Mouse (Mus musculus) embryonic facial prominence, embryonic 15.5 days (tissue): ENCODE data around the gene Tcp11l2. TPM values are rescaled to one million over a fixed set of nuclear protein-coding genes. Genes with fewer than 3 reads are reported as not detected.

Experiments
- ATAC-seq: fragments of 200-750 bp; cut with Nextera tagmentation; 2 replicates; pipeline ENCODE4 v1.8.0; 2017; ENCODE audit warnings: low read depth, moderate TSS enrichment; ENCODE audit not compliant: insufficient number of reproducible peaks, low FRiP score, low TSS enrichment
- H3K27ac ChIP-seq: fragments of 300-500 bp; sonication (generic); replicated peaks from 2 replicates; pipeline ENCODE4 v1.5.1; 2015; ENCODE audit warnings: mild to moderate bottlenecking, inconsistent platforms
- H3K27me3 ChIP-seq: fragments of 300-500 bp; sonication (generic); 2 replicates; pipeline ENCODE4 v1.6.1; 2015; ENCODE audit warnings: inconsistent platforms
- H3K36me3 ChIP-seq: fragments of 300-500 bp; sonication (generic); 2 replicates; pipeline ENCODE4 v1.6.1; 2015; ENCODE audit warnings: mild to moderate bottlenecking, inconsistent platforms
- H3K4me1 ChIP-seq: fragments of 300-500 bp; sonication (generic); 2 replicates; pipeline ENCODE4 v1.6.1; 2015; ENCODE audit warnings: inconsistent platforms
- H3K4me2 ChIP-seq: fragments of 300-500 bp; sonication (generic); replicated peaks from 2 replicates; pipeline ENCODE4 v1.6.1; 2015; ENCODE audit warnings: mild to moderate bottlenecking, inconsistent platforms
- H3K4me3 ChIP-seq: fragments of 300-500 bp; sonication (generic); replicated peaks from 2 replicates; pipeline ENCODE4 v1.5.1; 2015; ENCODE audit warnings: mild to moderate bottlenecking, inconsistent platforms
- H3K9ac ChIP-seq: fragments of 300-500 bp; sonication (generic); 2 replicates; pipeline ENCODE4 v1.6.1; 2015; ENCODE audit warnings: inconsistent platforms
- H3K9me3 ChIP-seq: fragments of 300-500 bp; sonication (generic); replicated peaks from 2 replicates; pipeline ENCODE4 v1.6.1; 2016; ENCODE audit warnings: inconsistent platforms
- WGBS: fragments of 180-500 bp; shearing (Covaris S2); methylation state at CpG from one replicate; pipeline ENCODE4 v1.1.7; 2015; 5-methylcytosine and 5-hydroxymethylcytosine counted together
- polyA plus RNA-seq: library from polyadenylated mRNA; unstranded; fragments of >200 nt; fragmentation: Nextera tagmentation; extraction: Ambion mirVana; gene quantifications from 2 replicates; pipeline ENCODE4 v1.2.1, GENCODE M21; 2015

The Tcp11l2 gene
- 19.2 and 22.4 TPM in 2 replicates for polyA plus RNA-seq

DNA sequence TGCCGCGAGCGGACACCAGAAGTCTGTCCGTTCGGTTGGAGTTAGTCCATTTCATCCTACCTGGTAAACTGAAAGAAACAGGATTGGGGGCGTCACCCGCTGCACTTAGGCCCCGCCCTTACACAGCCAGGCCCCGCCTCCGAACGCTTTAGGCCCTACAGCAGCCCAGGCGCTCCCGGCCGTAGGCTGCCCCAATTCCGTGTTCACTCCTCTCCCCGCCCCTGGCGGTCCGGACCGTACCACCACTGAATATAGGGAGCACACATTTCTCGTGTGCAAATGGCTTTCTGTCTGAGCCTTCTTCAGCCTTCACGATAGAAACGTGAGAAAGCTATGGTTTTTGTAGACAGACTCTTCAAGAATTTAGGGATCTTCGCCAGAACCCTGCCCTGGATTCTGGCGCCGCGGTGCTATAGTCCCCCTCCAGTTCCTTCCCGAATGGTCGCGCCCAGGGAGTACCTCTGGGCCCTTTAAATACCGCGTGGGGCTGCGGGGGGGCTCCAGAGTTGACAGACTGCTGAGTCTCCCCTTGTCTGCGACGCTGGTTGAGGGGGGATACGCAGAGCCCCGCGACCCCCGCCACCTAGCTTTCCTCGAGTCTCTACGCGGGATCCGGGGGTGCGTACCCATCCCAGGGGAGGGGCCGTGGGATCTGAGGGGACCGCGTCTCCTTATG is at the start of gene Tcp11l2:
TSS of gene Tcp11l2 (plus strand) at position 232 of the 676 bp plus-strand sequence.
- no peaks in the 10 kb centered on the region for H3K27me3 ChIP-seq
- H3K27ac ChIP-seq = peak within 1 kb of the TSS; percentile 78
- no peaks in the 10 kb centered on the region for H3K9me3 ChIP-seq
- peak; percentile 99 for ATAC-seq
- peak within 1 kb of the TSS; percentile 96 for H3K4me2 ChIP-seq
- peak within 1 kb of the TSS; percentile 91 for H3K4me3 ChIP-seq
- peaks cover 11% of the 10 kb centered on the region for H3K4me1 ChIP-seq
- WGBS = under 1% methylated on average over 46 of the region's 46 CpGs
- peak within 1 kb of the TSS; percentile 50 for H3K9ac ChIP-seq
- no peaks in the 10 kb centered on the region for H3K36me3 ChIP-seq

DNA sequence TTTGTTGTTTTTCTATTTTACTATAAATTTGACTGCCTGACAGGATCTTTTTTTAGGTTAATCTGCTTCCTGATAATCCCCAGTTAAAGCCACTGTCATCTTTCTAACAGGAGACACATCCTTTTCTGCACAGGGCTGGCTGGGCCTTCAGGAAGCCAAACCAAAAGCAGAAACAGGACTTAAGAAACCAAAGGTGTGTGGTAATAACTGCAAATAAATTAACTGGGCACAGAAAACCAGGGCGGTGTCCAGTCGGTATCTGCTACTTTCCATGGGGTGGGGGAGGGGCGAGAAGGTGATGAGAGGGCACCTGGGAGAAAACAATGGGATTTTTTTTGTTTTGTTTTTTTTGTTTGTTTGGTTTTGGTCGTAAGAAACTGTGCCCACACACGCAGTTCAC is 49.4 kb upstream of the Tcp11l2 start:
- no peak overlapping the region for H3K27ac ChIP-seq
- no peaks in the 10 kb centered on the region for H3K27me3 ChIP-seq
- no peak overlapping the region for H3K4me2 ChIP-seq
- no peak overlapping the region for H3K9ac ChIP-seq
- no peak for ATAC-seq
- no peaks in the 10 kb centered on the region for H3K9me3 ChIP-seq
- H3K4me1 ChIP-seq = peaks cover 24% of the 10 kb centered on the region
- 78% methylated on average over 5 of the region's 5 CpGs for WGBS
- no peak overlapping the region for H3K4me3 ChIP-seq
- peaks cover 50% of the 10 kb centered on the region for H3K36me3 ChIP-seq

DNA sequence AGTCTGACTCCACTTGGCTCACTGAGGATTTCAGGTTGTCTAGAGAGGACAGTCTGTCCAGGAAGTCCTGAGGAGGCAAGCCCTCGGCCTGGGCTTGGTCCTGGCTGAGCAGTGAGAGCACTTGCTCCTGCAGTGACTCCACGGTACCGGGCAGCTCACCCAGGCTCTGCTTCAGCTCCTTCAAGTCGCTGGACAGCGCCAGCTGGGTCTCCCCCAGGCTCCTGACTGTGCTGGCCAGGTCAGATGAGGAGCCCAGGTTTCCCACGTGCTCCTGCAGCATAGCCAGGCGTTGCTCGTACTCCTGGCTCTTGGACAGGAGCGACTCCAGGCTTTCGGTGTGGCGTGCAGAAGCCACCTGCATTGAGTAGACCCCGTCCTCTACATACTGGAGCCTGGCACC is 48.8 kb upstream of the Tcp11l2 start:
- no peak overlapping the region for H3K4me2 ChIP-seq
- H3K27me3 ChIP-seq = no peaks in the 10 kb centered on the region
- H3K9me3 ChIP-seq = no peaks in the 10 kb centered on the region
- 80% methylated on average over 12 of the region's 12 CpGs for WGBS
- H3K36me3 ChIP-seq = peaks cover 50% of the 10 kb centered on the region
- H3K9ac ChIP-seq = no peak overlapping the region
- H3K4me3 ChIP-seq = no peak overlapping the region
- H3K4me1 ChIP-seq = peaks cover 30% of the 10 kb centered on the region
- H3K27ac ChIP-seq = no peak overlapping the region
- no peak for ATAC-seq

DNA sequence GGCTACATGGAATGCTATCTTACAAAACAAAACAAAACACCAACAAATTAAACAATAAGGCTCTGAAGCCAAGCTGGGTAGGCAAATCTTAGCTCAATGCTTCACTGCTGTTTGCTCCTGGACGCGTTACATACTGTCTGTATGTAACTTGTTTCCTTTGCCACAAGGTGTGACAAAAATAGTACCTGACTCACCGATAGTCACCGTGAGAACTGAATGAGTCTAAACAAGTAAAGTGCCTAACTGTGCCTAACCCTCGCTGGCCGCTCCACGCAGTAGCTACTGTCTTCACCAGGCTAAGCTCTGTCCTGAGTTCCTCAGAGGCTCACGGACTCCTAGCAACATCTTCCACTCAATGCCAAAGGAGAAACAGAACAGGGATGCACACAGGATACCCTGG is 46.0 kb upstream of the Tcp11l2 start:
- H3K4me2 ChIP-seq = no peak overlapping the region
- no peak overlapping the region for H3K9ac ChIP-seq
- peaks cover 38% of the 10 kb centered on the region for H3K36me3 ChIP-seq
- H3K4me3 ChIP-seq = no peak overlapping the region
- ATAC-seq = no peak
- no peak overlapping the region for H3K27ac ChIP-seq
- H3K27me3 ChIP-seq = no peaks in the 10 kb centered on the region
- H3K4me1 ChIP-seq = peaks cover 44% of the 10 kb centered on the region
- H3K9me3 ChIP-seq = no peaks in the 10 kb centered on the region
- WGBS = 73% methylated on average over 8 of the region's 8 CpGs

DNA sequence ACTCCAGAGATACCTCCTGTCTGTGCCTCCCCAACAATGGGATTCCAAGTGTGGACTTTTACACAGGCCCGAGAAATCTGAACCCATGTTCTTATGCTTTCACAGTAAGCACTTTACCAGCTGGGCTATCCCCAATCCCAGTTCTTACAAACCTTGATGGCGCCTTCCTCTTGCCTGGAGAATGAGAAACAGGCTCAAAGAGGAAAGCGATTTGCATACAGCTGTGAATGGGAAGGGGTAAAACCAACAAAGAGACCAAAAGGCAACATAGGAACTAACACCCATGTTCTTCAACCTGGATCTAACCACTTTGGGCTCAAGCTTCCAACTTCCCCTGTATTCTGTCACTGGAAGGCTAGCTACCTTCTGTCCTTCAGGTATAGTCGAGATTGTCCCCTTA is 44.9 kb upstream of the Tcp11l2 start:
- Histone ChIP-seq H3K9me3 (no peaks in the 10 kb centered on the region), H3K36me3 (peaks cover 31% of the 10 kb centered on the region), H3K4me2 (peak overlapping the region; percentile 58), H3K27ac (peak overlapping the region; percentile 88; the same call in 1 of the 2 replicates), H3K27me3 (no peaks in the 10 kb centered on the region), H3K9ac (no peak overlapping the region), H3K4me1 (peaks cover 44% of the 10 kb centered on the region), H3K4me3 (peak overlapping the region; percentile 88)
- no peak for ATAC-seq
- WGBS = 77% methylated on average over 4 of the region's 4 CpGs

DNA sequence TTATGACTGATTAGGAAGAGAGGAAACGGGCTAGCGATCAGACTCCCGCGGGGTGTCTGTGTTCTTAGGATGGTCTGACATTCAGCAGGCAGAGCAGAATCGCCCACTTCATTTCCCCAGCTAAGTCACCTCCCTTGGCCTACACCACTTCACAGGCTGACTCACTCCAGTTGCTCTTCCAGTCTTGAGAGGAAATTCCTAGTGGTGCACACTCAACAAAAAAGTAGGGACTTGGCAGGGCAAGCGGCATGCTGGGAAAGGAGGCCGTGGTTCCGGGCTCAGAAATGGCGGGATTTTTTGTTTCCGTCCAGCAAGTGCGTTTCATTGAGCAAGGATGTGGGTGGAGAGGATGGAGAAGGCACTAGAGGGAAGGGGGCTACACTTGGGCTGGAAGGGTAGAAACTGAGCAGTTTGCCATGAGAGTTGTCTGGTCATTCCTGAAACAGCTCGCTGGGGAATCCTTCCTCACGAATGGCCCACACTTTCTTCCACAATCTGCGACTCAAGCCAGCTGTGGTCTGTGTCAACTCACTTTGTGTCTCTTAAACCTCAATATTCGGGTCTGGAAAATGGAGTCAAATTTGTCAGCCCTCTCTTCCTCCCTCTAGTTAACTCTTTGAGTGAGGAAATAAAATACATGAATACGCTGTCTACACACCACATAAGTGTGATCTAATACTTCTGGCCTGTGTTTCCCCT is 44.1 kb upstream of the Tcp11l2 start:
- no peak for ATAC-seq

DNA sequence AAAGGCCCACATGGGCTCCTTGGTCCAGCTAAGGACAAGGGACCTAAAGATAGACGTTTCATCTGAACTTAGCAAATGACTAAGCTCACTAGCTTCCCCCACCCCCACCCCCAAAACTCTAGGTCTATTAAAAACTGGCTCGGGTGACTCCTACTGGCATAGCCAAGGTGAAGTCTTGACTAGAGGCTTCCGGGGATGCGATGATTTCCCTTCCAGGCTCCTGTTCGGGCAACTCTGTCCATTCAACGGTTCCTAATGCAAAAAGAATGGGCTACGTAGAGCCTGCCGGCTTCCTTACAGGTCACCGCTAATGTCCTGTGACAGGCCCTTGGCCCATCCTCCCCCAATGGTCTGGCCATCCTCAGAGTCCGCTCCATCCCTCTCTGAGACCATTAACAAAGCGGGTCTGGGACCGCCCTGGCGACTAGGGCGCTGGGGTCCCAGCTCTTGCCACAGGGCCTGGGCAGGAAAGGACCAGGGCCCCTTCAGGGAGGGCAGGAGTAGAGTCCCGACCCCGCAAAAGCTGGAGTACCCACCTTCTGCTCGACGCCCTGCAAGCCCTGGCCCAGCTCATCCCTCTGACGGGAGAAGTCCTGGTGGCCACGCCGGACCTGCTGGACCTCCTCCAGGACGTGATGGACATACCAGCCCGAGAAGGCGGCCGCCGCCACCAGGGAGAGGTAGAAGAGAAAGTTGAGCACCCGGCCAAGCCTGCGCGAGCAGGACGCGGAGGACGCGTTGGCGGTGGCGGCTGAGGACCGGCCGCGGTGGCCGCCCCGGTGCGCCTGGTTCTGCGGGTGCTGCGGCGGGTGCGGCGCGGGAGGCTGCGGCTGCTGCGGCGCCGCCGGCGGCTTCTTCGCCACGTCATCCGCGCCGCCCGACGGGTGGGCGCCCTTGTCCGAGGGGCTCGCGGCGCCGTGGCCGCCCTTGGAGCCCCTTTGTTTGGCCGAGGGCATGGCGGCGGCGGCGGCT is 43.2 kb upstream of the Tcp11l2 start:
- Histone ChIP-seq H3K4me3 (peak overlapping the region; percentile 88), H3K9ac (peak overlapping the region; percentile 97), H3K9me3 (no peaks in the 10 kb centered on the region), H3K27ac (peak overlapping the region; percentile 88), H3K36me3 (peaks cover 16% of the 10 kb centered on the region), H3K4me2 (peak overlapping the region; percentile 58), H3K4me1 (peaks cover 44% of the 10 kb centered on the region), H3K27me3 (no peaks in the 10 kb centered on the region)
- WGBS = under 1% methylated on average over 72 of the region's 72 CpGs
- peak; percentile 3; the same call in 1 of the 2 replicates for ATAC-seq

More for the DNA sequence above, 44.1 kb upstream of the Tcp11l2 start:
- Histone ChIP-seq H3K27ac (peak overlapping the region; percentile 88), H3K27me3 (no peaks in the 10 kb centered on the region), H3K4me3 (peak overlapping the region; percentile 88), H3K4me2 (peak overlapping the region; percentile 58), H3K9ac (peak overlapping the region; percentile 97), H3K36me3 (peaks cover 25% of the 10 kb centered on the region), H3K9me3 (no peaks in the 10 kb centered on the region), H3K4me1 (peaks cover 44% of the 10 kb centered on the region)
- 62% methylated on average over 16 of the region's 16 CpGs for WGBS

DNA sequence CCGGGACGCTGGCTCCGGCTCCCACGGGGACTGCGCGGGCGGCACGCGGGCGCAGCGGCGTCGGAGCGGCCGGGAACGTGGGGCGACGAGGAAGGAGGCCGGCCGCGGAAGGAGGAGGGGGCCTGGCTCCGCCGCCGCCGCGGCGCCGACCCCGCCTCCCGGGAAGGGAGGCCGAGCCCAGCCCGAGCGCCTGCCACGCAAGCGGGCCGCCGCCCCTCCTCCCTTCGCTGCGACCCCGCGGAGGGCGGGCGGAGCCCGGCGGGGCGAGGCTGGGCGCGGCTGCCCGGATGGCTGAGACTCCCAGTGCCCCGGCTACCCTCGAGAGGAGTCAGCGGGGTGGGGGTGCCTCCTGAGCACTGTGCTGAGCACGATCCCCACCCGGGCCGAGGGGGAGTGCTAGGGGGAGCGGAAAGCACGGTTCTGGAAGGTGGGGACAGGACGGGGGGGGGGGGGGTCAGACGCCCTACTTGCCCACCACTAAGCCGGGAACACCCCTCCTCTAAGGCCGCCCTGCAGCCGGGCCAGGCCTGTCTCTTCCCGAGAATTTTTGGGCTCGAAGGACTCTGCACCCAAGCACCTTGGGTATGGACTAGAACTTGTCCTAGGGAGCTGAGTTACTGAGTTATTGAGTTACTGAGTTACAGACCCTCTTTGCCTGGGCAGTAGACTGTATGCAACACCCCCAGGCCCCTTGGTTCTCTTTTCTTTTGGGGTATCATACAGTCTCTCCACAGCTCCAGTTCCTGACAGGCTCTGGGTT is 42.3 kb upstream of the Tcp11l2 start, which contains the start of gene Ckap4:
TSS of gene Ckap4 (minus strand) at position 151 of the 760 bp plus-strand sequence.
- Histone ChIP-seq H3K4me3 (peak within 1 kb of the TSS; percentile 88), H3K9ac (peak within 1 kb of the TSS; percentile 97), H3K27ac (peak within 1 kb of the TSS; percentile 88), H3K4me1 (peaks cover 44% of the 10 kb centered on the region), H3K9me3 (no peaks in the 10 kb centered on the region), H3K27me3 (no peaks in the 10 kb centered on the region), H3K36me3 (peaks cover 8% of the 10 kb centered on the region; the same call in 1 of the 2 replicates), H3K4me2 (peak within 1 kb of the TSS; percentile 58)
- peak; percentile 92 for ATAC-seq
- WGBS = 0% methylated on average over 44 of the region's 64 CpGs

DNA sequence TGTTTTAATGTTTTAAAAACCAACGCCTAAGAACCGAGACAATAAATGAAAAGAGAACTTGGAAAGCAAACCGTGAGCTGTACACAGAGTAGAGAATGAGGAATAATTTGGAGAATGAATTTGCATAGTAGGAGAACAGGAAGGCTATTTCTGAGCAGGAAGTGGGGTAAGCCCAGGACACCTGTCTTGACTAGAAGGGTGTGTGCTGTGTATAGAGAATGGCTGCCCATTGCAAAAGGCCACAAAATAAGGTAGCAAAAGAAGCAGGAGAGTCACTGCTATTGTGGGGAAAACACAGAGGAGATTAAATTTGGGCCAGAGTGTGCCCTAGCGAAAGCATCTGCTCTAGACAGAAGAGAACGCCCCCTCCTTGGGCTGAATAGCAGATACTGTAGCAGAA is 41.0 kb upstream of the Tcp11l2 start:
- H3K9me3 ChIP-seq = no peaks in the 10 kb centered on the region
- peaks cover 8% of the 10 kb centered on the region; the same call in 1 of the 2 replicates for H3K36me3 ChIP-seq
- H3K27me3 ChIP-seq = no peaks in the 10 kb centered on the region
- H3K4me3 ChIP-seq = no peak overlapping the region
- no peak overlapping the region for H3K9ac ChIP-seq
- H3K4me2 ChIP-seq = no peak overlapping the region
- WGBS = 74% methylated on average over 5 of the region's 5 CpGs
- ATAC-seq = no peak
- H3K4me1 ChIP-seq = peaks cover 36% of the 10 kb centered on the region
- no peak overlapping the region for H3K27ac ChIP-seq

DNA sequence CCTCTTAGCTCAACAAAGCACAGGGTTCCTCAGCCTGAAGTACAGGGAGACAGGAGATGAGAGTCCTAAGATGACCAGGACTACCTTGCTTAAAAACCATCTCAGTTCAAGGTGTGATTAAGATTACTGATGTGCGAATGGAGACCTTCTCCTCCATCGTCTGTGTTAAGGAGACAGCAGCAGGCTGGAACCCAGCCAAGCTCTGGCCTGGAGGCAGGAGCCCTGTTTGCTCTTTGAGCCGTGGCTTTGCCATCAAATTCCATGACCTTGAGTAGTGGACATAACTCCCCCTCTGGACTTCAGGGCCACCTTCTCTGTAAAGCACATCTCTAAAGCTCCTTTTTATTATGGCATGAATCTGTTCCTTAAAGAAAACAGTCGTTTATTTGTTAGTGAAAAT is 40.6 kb upstream of the Tcp11l2 start:
- H3K27me3 ChIP-seq = no peaks in the 10 kb centered on the region
- H3K27ac ChIP-seq = no peak overlapping the region
- H3K36me3 ChIP-seq = peaks cover 7% of the 10 kb centered on the region; the same call in 1 of the 2 replicates
- no peaks in the 10 kb centered on the region for H3K9me3 ChIP-seq
- 52% methylated on average over 4 of the region's 4 CpGs for WGBS
- H3K4me1 ChIP-seq = peaks cover 32% of the 10 kb centered on the region
- H3K9ac ChIP-seq = no peak overlapping the region
- H3K4me3 ChIP-seq = no peak overlapping the region
- no peak for ATAC-seq
- H3K4me2 ChIP-seq = no peak overlapping the region
